Mouse (Mus musculus): ENCODE data around the gene Rabl6. TPM values are rescaled to one million over a fixed set of nuclear protein-coding genes. Genes with fewer than 3 reads are reported as not detected.
A peak's percentile ranks its signal among the peaks of the same experiment; 100 is the strongest.
"Not testable (repeated sequence)": the region's sequence is repeated elsewhere in the genome, so short reads cannot be mapped to it uniquely, and the experiment has no call there.

The Rabl6 gene
- polyA plus RNA-seq, 1 experiment from 2014 or later: 74.0 TPM

DNA sequence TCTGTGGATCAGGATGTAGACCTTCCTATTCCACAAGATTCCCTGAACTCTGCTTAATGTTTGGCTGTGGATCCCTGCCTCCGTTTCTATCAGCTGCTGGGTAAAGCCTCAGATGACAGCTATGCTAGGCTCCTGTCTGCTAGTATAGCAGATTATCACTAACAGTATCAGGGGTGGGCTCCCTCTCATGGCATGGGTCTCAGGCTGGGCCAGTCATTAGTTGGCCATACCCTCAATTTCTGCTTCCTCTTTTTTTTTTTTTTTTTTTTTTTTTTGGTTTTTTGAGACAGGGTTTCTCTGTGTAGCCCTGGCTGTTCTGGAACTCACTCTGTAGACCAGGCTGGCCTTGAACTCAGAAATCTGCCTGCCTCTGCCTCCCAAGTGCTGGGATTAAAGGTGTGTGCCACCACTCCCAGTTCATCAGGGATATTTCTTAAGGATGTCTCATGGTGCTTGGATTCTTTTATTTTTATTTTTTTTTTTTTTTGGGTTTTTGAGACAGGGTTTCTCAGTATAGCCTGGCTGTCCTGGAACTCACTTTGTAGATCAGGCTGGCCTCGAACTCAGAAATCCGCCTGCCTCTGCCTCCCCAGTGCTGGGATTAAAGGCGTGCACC, 55.0 kb downstream of the Rabl6 start:
- H3K36me3 ChIP-seq; H3K27ac ChIP-seq; ATAC-seq (ENCODE audit: borderline replicate concordance, extremely low read depth, low FRiP score, low TSS enrichment); H3K4me2 ChIP-seq; H3K9ac ChIP-seq; H3K4me3 ChIP-seq; H3K27me3 ChIP-seq; H3K9me3 ChIP-seq: not testable (repeated sequence)
- 87% methylated on average over 4 of the region's 4 CpGs for WGBS
- peaks cover 10% of the 10 kb centered on the region for H3K4me1 ChIP-seq

- ATAC-seq (ENCODE audit: borderline replicate concordance, extremely low read depth, low FRiP score, low TSS enrichment): no peak
- H3K4me1 ChIP-seq: peaks cover 4% of the 10 kb centered on the region; the same call in 1 of the 2 replicates
- no peaks in the 10 kb centered on the region for H3K36me3 ChIP-seq
- H3K27me3 ChIP-seq: no peaks in the 10 kb centered on the region
- H3K4me3 ChIP-seq: no peak overlapping the region
- no peak overlapping the region for H3K27ac ChIP-seq
- 30% methylated on average over 5 of the region's 5 CpGs for WGBS
- no peak overlapping the region for H3K4me2 ChIP-seq
- no peak overlapping the region for H3K9ac ChIP-seq
- H3K9me3 ChIP-seq: no peaks in the 10 kb centered on the region
These were observed 57.1 kb downstream of the Rabl6 start for GRCm38 (mm10) chr2:25551186-25551585.

DNA sequence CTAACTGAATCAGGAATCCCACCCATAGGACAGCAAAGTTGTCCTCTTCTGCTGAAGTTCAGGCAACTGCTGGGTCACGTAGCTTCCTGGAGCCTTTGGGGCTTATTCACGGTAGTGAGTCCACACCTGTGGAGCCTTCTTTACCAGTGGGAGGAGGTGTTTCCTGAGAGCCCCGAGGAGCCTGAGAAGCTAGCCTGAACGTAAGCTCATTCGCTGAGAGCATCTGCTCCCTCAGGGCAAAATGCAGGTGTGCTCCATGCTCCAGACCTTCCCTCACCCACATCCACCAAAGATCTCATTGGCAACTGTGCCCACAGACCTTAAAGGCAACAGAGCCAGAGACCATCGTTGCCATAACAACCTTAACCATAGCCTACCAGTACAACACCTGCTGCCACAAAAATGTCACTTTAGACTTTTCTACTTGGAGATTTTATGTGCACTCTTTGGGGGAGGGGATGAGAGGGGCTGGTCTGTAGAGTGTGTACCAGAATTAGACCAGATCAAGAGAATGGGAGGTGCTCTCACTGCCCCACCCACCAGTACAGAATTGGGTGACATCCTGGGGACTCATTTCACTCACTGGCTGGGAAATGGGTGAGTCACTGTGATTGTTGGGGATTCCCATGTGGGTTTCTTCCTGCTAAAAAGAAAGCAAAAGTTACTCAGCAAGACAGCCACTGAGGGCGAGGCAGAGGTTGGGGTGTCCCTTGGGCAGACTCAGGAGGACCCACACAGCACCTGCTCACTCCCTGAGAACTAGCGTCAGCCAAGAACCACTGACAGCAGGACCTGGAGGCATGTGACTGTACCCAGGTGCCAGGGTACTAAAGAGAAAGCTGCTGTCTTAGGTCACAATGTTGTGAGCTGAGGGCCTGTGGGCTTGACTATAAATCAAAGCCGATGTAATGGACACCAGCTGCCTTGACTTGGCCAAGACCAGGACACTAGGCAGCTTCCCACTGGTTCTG, 59.0 kb downstream of the Rabl6 start:
- Histone ChIP-seq H3K9me3 (no peaks in the 10 kb centered on the region), H3K4me3 (no peak overlapping the region), H3K9ac (no peak overlapping the region), H3K36me3 (no peaks in the 10 kb centered on the region), H3K4me2 (no peak overlapping the region), H3K27me3 (no peaks in the 10 kb centered on the region), H3K4me1 (peaks cover 16% of the 10 kb centered on the region), H3K27ac (no peak overlapping the region)
- no peak for ATAC-seq (ENCODE audit: borderline replicate concordance, extremely low read depth, low FRiP score, low TSS enrichment)
- 64% methylated on average over 9 of the region's 9 CpGs for WGBS

DNA sequence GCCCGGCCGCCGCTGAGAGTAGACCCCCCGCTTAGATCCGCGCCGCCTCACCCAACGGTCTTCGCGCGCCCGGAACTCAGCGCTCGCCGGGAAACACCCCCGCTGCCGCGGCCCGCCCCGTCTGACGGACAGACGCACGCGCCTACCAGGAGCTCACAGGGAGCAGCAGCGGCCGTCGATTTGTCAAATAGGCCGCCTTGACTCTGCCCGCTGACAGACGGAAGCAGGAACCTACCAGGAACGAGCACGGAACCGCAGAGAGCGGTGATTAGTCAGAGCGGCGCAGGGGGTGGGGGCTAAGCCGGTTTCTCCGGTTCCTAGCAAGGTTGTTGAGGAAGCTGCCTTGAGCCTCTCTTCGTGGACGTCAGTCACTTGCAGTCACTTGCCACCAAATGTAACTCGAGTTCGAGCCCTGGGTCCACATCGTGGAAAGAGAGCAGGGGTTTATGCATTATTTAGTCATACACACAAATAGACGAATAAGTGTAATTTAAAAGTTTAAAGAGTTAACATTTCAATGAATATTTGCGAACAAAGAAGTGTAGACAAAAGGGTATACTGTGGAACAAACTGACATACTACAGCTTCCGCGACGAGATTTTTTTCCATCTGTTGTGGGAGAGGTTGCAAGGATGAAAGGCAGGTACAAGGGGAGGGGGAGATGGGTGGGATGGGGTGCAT, 61.4 kb downstream of the Rabl6 start, which contains the start of gene Traf2:
TSS of gene Traf2 (minus strand) at position 130 of the 681 bp plus-strand sequence.
- ATAC-seq (ENCODE audit: borderline replicate concordance, extremely low read depth, low FRiP score, low TSS enrichment): peak; percentile 99
- H3K27me3 ChIP-seq: no peaks in the 10 kb centered on the region
- peak within 1 kb of the TSS; percentile 65 for H3K9ac ChIP-seq
- 2% methylated on average over 48 of the region's 48 CpGs for WGBS
- H3K4me3 ChIP-seq: peak within 1 kb of the TSS; percentile 69
- peak within 1 kb of the TSS; percentile 61 for H3K4me2 ChIP-seq
- H3K36me3 ChIP-seq: no peaks in the 10 kb centered on the region
- peak within 1 kb of the TSS; percentile 83 for H3K27ac ChIP-seq
- H3K4me1 ChIP-seq: peaks cover 16% of the 10 kb centered on the region
- H3K9me3 ChIP-seq: no peaks in the 10 kb centered on the region

GRCm38 (mm10) chr2:25545996-25546810, 62.1 kb downstream of the Rabl6 start:
- H3K9ac ChIP-seq: peak overlapping the region; percentile 65
- H3K27me3 ChIP-seq: no peaks in the 10 kb centered on the region
- peak overlapping the region; percentile 69 for H3K4me3 ChIP-seq
- H3K9me3 ChIP-seq: no peaks in the 10 kb centered on the region
- WGBS: 5% methylated on average over 38 of the region's 43 CpGs
- peak overlapping the region; percentile 61 for H3K4me2 ChIP-seq
- peak; percentile 82 for ATAC-seq (ENCODE audit: borderline replicate concordance, extremely low read depth, low FRiP score, low TSS enrichment)
- peak overlapping the region; percentile 83 for H3K27ac ChIP-seq
- peaks cover 16% of the 10 kb centered on the region for H3K4me1 ChIP-seq
- no peaks in the 10 kb centered on the region for H3K36me3 ChIP-seq

- no peaks in the 10 kb centered on the region for H3K27me3 ChIP-seq
- no peak overlapping the region for H3K4me2 ChIP-seq
- no peak for ATAC-seq (ENCODE audit: borderline replicate concordance, extremely low read depth, low FRiP score, low TSS enrichment)
- WGBS: 64% methylated on average over 10 of the region's 10 CpGs
- H3K27ac ChIP-seq: no peak overlapping the region
- H3K36me3 ChIP-seq: peaks cover 16% of the 10 kb centered on the region
- H3K9ac ChIP-seq: no peak overlapping the region
- peaks cover 11% of the 10 kb centered on the region for H3K4me1 ChIP-seq
- no peaks in the 10 kb centered on the region for H3K9me3 ChIP-seq
- no peak overlapping the region for H3K4me3 ChIP-seq
These were observed 66.5 kb downstream of the Rabl6 start for GRCm38 (mm10) chr2:25541644-25542367.

DNA sequence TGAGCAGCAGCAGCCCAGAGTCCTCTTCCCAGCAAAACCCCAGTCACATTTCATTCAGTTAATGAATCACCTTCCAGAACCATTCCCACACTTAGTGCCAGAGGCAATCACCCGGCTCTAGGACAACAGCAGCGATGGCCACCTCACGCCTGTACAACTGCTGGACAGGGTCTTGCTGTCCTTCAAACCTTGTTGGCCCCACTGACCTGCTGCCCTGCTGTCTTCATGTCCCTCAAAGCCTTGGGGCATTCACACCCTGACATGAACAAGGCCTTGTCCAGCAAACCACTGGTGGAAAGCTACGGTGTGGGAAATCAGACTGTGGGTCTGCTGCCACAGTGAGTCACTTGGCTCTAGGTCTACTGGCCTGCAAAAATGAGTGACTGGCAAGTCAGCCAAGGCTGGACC, 67.8 kb downstream of the Rabl6 start:
- H3K9ac ChIP-seq: no peak overlapping the region
- peaks cover 5% of the 10 kb centered on the region; the same call in 1 of the 2 replicates for H3K4me1 ChIP-seq
- no peak for ATAC-seq (ENCODE audit: borderline replicate concordance, extremely low read depth, low FRiP score, low TSS enrichment)
- H3K27ac ChIP-seq: no peak overlapping the region
- H3K4me2 ChIP-seq: no peak overlapping the region
- no peaks in the 10 kb centered on the region for H3K9me3 ChIP-seq
- no peak overlapping the region for H3K4me3 ChIP-seq
- 93% methylated on average over 4 of the region's 4 CpGs for WGBS
- no peaks in the 10 kb centered on the region for H3K27me3 ChIP-seq
- peaks cover 27% of the 10 kb centered on the region for H3K36me3 ChIP-seq

- H3K27me3 ChIP-seq: no peaks in the 10 kb centered on the region
- no peak for ATAC-seq (ENCODE audit: borderline replicate concordance, extremely low read depth, low FRiP score, low TSS enrichment)
- peaks cover 54% of the 10 kb centered on the region for H3K36me3 ChIP-seq
These were observed 71.8 kb downstream of the Rabl6 start for GRCm38 (mm10) chr2:25536531-25536930.

DNA sequence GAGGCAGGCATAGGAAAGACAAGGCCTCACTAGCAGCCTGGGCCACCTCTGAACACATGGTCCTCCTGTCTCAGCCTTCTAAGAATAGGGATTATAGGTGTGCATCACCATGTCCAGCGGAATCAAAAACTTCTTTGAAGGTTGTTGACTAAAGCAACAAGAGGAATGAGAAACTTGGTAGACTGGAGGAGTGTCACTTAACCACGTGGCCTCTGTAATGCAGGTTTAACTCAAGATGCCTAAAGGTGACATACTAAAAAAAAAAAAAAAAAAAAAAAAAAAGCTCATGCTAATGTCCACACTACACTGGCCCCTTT, 73.5 kb downstream of the Rabl6 start:
- H3K9ac ChIP-seq: no peak overlapping the region
- H3K9me3 ChIP-seq: no peaks in the 10 kb centered on the region
- ATAC-seq (ENCODE audit: borderline replicate concordance, extremely low read depth, low FRiP score, low TSS enrichment): no peak
- no peak overlapping the region for H3K27ac ChIP-seq
- 88% methylated on average over 2 of the region's 2 CpGs for WGBS
- no peaks in the 10 kb centered on the region for H3K27me3 ChIP-seq
- no peaks in the 10 kb centered on the region for H3K4me1 ChIP-seq
- no peak overlapping the region for H3K4me3 ChIP-seq
- no peak overlapping the region for H3K4me2 ChIP-seq
- H3K36me3 ChIP-seq: peaks cover 65% of the 10 kb centered on the region

More at GRCm38 (mm10) chr2:25536531-25536930, 71.8 kb downstream of the Rabl6 start:
- Histone ChIP-seq H3K4me1 (no peaks in the 10 kb centered on the region), H3K27ac (no peak overlapping the region), H3K9ac (no peak overlapping the region), H3K4me3 (no peak overlapping the region), H3K9me3 (no peaks in the 10 kb centered on the region), H3K4me2 (no peak overlapping the region)
- WGBS: 65% methylated on average over 8 of the region's 8 CpGs

DNA sequence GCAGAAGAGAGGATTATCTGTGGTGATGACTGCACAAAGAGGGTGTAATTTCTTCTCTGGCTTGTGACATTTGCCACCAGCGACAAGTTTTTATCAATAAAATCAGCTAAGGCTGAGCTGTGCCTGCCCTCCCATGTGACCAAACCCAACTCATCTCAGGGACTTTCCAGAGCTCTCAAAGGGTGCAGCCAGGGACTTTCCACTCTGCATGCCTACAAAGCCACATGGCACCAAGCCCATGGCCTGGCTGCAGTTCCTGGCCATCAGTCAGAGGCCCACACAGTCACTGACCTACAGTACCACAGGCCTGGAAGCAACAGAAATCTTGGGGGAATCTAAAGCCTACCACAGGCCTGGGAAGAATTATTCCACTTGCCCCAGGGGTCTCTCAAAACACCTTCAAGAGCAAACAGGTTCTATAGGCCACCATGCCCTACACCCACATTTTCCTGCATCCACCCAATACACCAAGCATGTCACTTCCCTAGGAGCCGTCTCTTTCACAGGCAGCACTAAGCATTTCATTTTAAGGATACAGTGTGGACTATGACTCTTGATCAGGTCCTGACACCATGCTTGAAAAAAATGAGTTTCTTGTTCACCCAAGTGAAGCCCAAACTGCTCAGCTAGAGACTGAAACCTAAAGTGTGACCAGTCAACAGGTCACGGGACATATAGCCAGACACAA, 74.0 kb downstream of the Rabl6 start:
- no peak overlapping the region for H3K27ac ChIP-seq
- H3K4me2 ChIP-seq: no peak overlapping the region
- ATAC-seq (ENCODE audit: borderline replicate concordance, extremely low read depth, low FRiP score, low TSS enrichment): no peak
- peaks cover 70% of the 10 kb centered on the region for H3K36me3 ChIP-seq
- no peaks in the 10 kb centered on the region for H3K4me1 ChIP-seq
- 89% methylated on average over 3 of the region's 3 CpGs for WGBS
- H3K27me3 ChIP-seq: no peaks in the 10 kb centered on the region
- H3K9ac ChIP-seq: no peak overlapping the region
- H3K9me3 ChIP-seq: no peaks in the 10 kb centered on the region
- no peak overlapping the region for H3K4me3 ChIP-seq

Measured in lung, embryonic 15.5 days (tissue).